ENCODE assay signal across 9 mouse cellular contexts in genomic region chr9:108461675-108462074, GRCm38 (mm10). TPM values are rescaled to one million over a fixed set of nuclear protein-coding genes. Genes with fewer than 3 reads are reported as not detected.
DNase-seq lines count a peak whose midpoint lies in the region; ATAC-seq and TF ChIP-seq lines count a peak whose summit lies in the region.
"Had no signal": no experiment of that assay in that cellular context is flagged by ENCODE, and none has a peak within 500 bp of the region (broad histone marks: within the 10 kb centered on the region; RNA-seq: fewer than 3 reads in every experiment).

No protein-coding gene starts in this region.

- ATAC-seq in kidney, embryonic 14.5 days (ENCODE audit: low FRiP score, low TSS enrichment): no peak
- ATAC-seq in hindbrain, embryonic 15.5 days (ENCODE audit: low FRiP score, low read depth): no peak
- ATAC-seq in midbrain, embryonic 14.5 days (ENCODE audit: low FRiP score, low TSS enrichment): no peak
- ATAC-seq: Patski had no signal

- peak overlapping the region; percentile 93; the same call in 1 of the 2 replicates for H3K27ac ChIP-seq in kidney, embryonic 14.5 days (ENCODE audit: low read depth, low read length)
- no peak overlapping the region for H3K27ac ChIP-seq in cortical plate, adult 2 months (ENCODE audit: insufficient read depth, low read length)
- H3K27ac ChIP-seq in hindbrain, embryonic 15.5 days (replicated peaks): no peak overlapping the region
- no peak overlapping the region for H3K27ac ChIP-seq in midbrain, embryonic 14.5 days (replicated peaks; ENCODE audit: low read depth, low read length)

- peaks cover 14% of the 10 kb centered on the region for H3K4me1 ChIP-seq in kidney, embryonic 14.5 days (ENCODE audit: control insufficient read depth, insufficient read depth, low read length)
- H3K4me1 ChIP-seq in cortical plate, adult 2 months (ENCODE audit: control insufficient read depth, insufficient read depth, low read length): peaks cover 8% of the 10 kb centered on the region; the same call in 1 of the 2 replicates
- H3K4me1 ChIP-seq in hindbrain, embryonic 15.5 days (replicated peaks): peaks cover 22% of the 10 kb centered on the region
- H3K4me1 ChIP-seq in midbrain, embryonic 14.5 days (ENCODE audit: control insufficient read depth, insufficient read depth, low read length): peaks cover 9% of the 10 kb centered on the region

- no peak for TF ChIP-seq CTCF in cortical plate, adult 2 months (IDR thresholded peaks at IDR 0.05; ENCODE audit: extremely low read depth, insufficient read depth, low read length)

- no peaks in the 10 kb centered on the region for H3K9me3 ChIP-seq in kidney, embryonic 14.5 days (ENCODE audit: control insufficient read depth, low read length)
- no peaks in the 10 kb centered on the region for H3K9me3 ChIP-seq in hindbrain, embryonic 15.5 days
- H3K9me3 ChIP-seq in midbrain, embryonic 14.5 days (ENCODE audit: control insufficient read depth, low read length): no peaks in the 10 kb centered on the region

- H3K4me2 ChIP-seq in kidney, embryonic 14.5 days (replicated peaks; ENCODE audit: low read depth, low read length): peak overlapping the region; percentile 86
- peak overlapping the region; percentile 82 for H3K4me2 ChIP-seq in hindbrain, embryonic 15.5 days
- H3K4me2 ChIP-seq in midbrain, embryonic 14.5 days (ENCODE audit: low read length): peak overlapping the region; percentile 93

- no peak for TF ChIP-seq POLR2A in cortical plate, adult 2 months (IDR thresholded peaks at IDR 0.05; ENCODE audit: extremely low read depth, insufficient read depth, low read length)

- WGBS in kidney, embryonic 14.5 days: 86% methylated on average over 5 of the region's 5 CpGs
- 91% methylated on average over 5 of the region's 5 CpGs for WGBS in hindbrain, embryonic 15.5 days
- WGBS in midbrain, embryonic 14.5 days: 94% methylated on average over 5 of the region's 5 CpGs

- DNase-seq in kidney, postnatal 14 days: no peak
- DNase-seq in midbrain, embryonic 14.5 days: no peak
- DNase-seq in T-cell, adult 2 months (ENCODE audit: low spot score): no peak
- DNase-seq in gastrocnemius, postnatal 14 days: no peak
- DNase-seq in testis, postnatal 14 days (ENCODE audit: low spot score): no peak

- no peaks in the 10 kb centered on the region for H3K27me3 ChIP-seq in kidney, embryonic 14.5 days (ENCODE audit: control insufficient read depth, insufficient read depth, low read length)
- H3K27me3 ChIP-seq in hindbrain, embryonic 15.5 days: no peaks in the 10 kb centered on the region
- H3K27me3 ChIP-seq in midbrain, embryonic 14.5 days (ENCODE audit: control insufficient read depth, insufficient read depth, low read length): no peaks in the 10 kb centered on the region
- H3K27me3 ChIP-seq: Patski had no signal

- H3K36me3 ChIP-seq in kidney, embryonic 14.5 days (ENCODE audit: control insufficient read depth, insufficient read depth, low read length): peaks cover 35% of the 10 kb centered on the region
- peaks cover 24% of the 10 kb centered on the region for H3K36me3 ChIP-seq in hindbrain, embryonic 15.5 days
- peaks cover 34% of the 10 kb centered on the region for H3K36me3 ChIP-seq in midbrain, embryonic 14.5 days (ENCODE audit: control insufficient read depth, insufficient read depth, low read length)

- intact Hi-C loops in gastrocnemius, postnatal 14 days (cut with DNase I; ENCODE audit: low total_unique reads): no loop called here

- H3K9ac ChIP-seq in kidney, embryonic 14.5 days (ENCODE audit: low read depth, low read length): peak overlapping the region; percentile 88; the same call in 1 of the 2 replicates
- peak overlapping the region; percentile 75 for H3K9ac ChIP-seq in hindbrain, embryonic 15.5 days
- peak overlapping the region; percentile 79; the same call in 1 of the 2 replicates for H3K9ac ChIP-seq in midbrain, embryonic 14.5 days (replicated peaks; ENCODE audit: low read length)

- peak overlapping the region; percentile 87 for H3K4me3 ChIP-seq in kidney, embryonic 14.5 days (ENCODE audit: low read length)
- H3K4me3 ChIP-seq in cortical plate, adult 2 months (ENCODE audit: insufficient read depth, low read length): peak overlapping the region; percentile 84; the same call in 1 of the 2 replicates
- peak overlapping the region; percentile 66 for H3K4me3 ChIP-seq in hindbrain, embryonic 15.5 days
- peak overlapping the region; percentile 86 for H3K4me3 ChIP-seq in midbrain, embryonic 14.5 days (replicated peaks; ENCODE audit: low read depth, low read length)

RNA-seq across cellular contexts. Expression of gene Klhdc8b, which starts 0.3 kb away (rescaled TPM):
- polyA plus RNA-seq in kidney, embryonic 14.5 days (2014; fragmentation: Nextera tagmentation; extraction: Ambion mirVana): 21.6 and 22.9 TPM in 2 replicates
- 44.9 and 46.1 TPM in 2 replicates for polyA plus RNA-seq in cortical plate, adult 2 months (2012; rRNA removed)
- 67.5 and 70.8 TPM in 2 replicates for polyA plus RNA-seq in hindbrain, embryonic 15.5 days (2015; fragmentation: Nextera tagmentation; extraction: Ambion mirVana)
- polyA plus RNA-seq in midbrain, embryonic 14.5 days (2014; fragmentation: Nextera tagmentation; extraction: Ambion mirVana): 59.3 and 61.2 TPM in 2 replicates
- total RNA-seq in gastrocnemius, postnatal 14 days (2021): 1 to 10 TPM; 4.1 to 4.6 TPM

RNA-seq across cellular contexts. Expression of gene Ccdc71, which starts 1.3 kb away (rescaled TPM):
- polyA plus RNA-seq in kidney, embryonic 14.5 days (2014; fragmentation: Nextera tagmentation; extraction: Ambion mirVana): 50.7 and 54.7 TPM in 2 replicates
- 19.9 and 22.3 TPM in 2 replicates for polyA plus RNA-seq in cortical plate, adult 2 months (2012; rRNA removed)
- polyA plus RNA-seq in hindbrain, embryonic 15.5 days (2015; fragmentation: Nextera tagmentation; extraction: Ambion mirVana): 57.5 and 63.4 TPM in 2 replicates
- polyA plus RNA-seq in midbrain, embryonic 14.5 days (2014; fragmentation: Nextera tagmentation; extraction: Ambion mirVana): 48.8 and 58.2 TPM in 2 replicates
- total RNA-seq in gastrocnemius, postnatal 14 days (2021): 10 to 100 TPM; 15.6 to 17.5 TPM

RNA-seq across cellular contexts. Expression of gene Lamb2, which starts 17.9 kb away (rescaled TPM):
- 21.5 and 31.9 TPM in 2 replicates for polyA plus RNA-seq in kidney, embryonic 14.5 days (2014; fragmentation: Nextera tagmentation; extraction: Ambion mirVana)
- polyA plus RNA-seq in cortical plate, adult 2 months (2012; rRNA removed): 31.6 and 34.2 TPM in 2 replicates
- polyA plus RNA-seq in hindbrain, embryonic 15.5 days (2015; fragmentation: Nextera tagmentation; extraction: Ambion mirVana): 24.1 and 25.1 TPM in 2 replicates
- 9.4 and 15.9 TPM in 2 replicates for polyA plus RNA-seq in midbrain, embryonic 14.5 days (2014; fragmentation: Nextera tagmentation; extraction: Ambion mirVana)
- 100 to 1,000 TPM; 118 to 125 TPM for total RNA-seq in gastrocnemius, postnatal 14 days (2021)

RNA-seq across cellular contexts. Expression of gene BC048562, which starts 25.4 kb away (rescaled TPM):
- not detected in 2 replicates for polyA plus RNA-seq in kidney, embryonic 14.5 days (2014; fragmentation: Nextera tagmentation; extraction: Ambion mirVana)
- not detected in 2 replicates for polyA plus RNA-seq in cortical plate, adult 2 months (2012; rRNA removed)
- polyA plus RNA-seq in hindbrain, embryonic 15.5 days (2015; fragmentation: Nextera tagmentation; extraction: Ambion mirVana): not detected in 2 replicates
- not detected in 2 replicates for polyA plus RNA-seq in midbrain, embryonic 14.5 days (2014; fragmentation: Nextera tagmentation; extraction: Ambion mirVana)
- not detected for total RNA-seq in gastrocnemius, postnatal 14 days (2021)
- polyA plus RNA-seq: Patski had no signal

RNA-seq across cellular contexts. Expression of gene Usp19, which starts 28.7 kb away (rescaled TPM):
- 45.4 and 69.4 TPM in 2 replicates for polyA plus RNA-seq in kidney, embryonic 14.5 days (2014; fragmentation: Nextera tagmentation; extraction: Ambion mirVana)
- 169 and 173 TPM in 2 replicates for polyA plus RNA-seq in cortical plate, adult 2 months (2012; rRNA removed)
- polyA plus RNA-seq in hindbrain, embryonic 15.5 days (2015; fragmentation: Nextera tagmentation; extraction: Ambion mirVana): 76.5 and 80.8 TPM in 2 replicates
- polyA plus RNA-seq in midbrain, embryonic 14.5 days (2014; fragmentation: Nextera tagmentation; extraction: Ambion mirVana): 64.3 and 72.5 TPM in 2 replicates
- total RNA-seq in gastrocnemius, postnatal 14 days (2021): 10 to 100 TPM; 85.9 to 92.0 TPM
